Mouse (Mus musculus) heart, adult 2 months (tissue): ENCODE measurements around the gene Ralbp1.

ENCODE experiments used
- CTCF ChIP-seq: fragments of 200-600 bp; IDR thresholded peaks from 2 replicates; pipeline ENCODE4 v1.8.1; 2022; ENCODE audit warnings: antibody characterized with exemption, mild to moderate bottlenecking, moderate library complexity
- EP300 ChIP-seq: fragments of 200-500 bp; IDR thresholded peaks from 2 replicates; pipeline ENCODE4 v1.6.1; 2011; ENCODE audit warnings: low read depth, low read length, control low read depth; ENCODE audit not compliant: insufficient read depth
- POLR2A ChIP-seq: fragments of 200-500 bp; IDR thresholded peaks from 2 replicates; pipeline ENCODE4 v1.6.1; 2011; ENCODE audit warnings: mild to moderate bottlenecking, low read depth, low read length, control low read depth; ENCODE audit not compliant: insufficient read depth

GRCm38 (mm10) chr17:65896016-65896415 lies 10.4 kb upstream of the Ralbp1 start:
- TF ChIP-seq EP300 (no peak), CTCF (no peak), POLR2A (no peak)
